Mouse (Mus musculus) E14TG2a.4 (cell line): ENCODE results near the gene Chic2.

Experiments used
- H3K27me3 ChIP-seq: 2 replicates; pipeline ENCODE4 v1.6.1; 2014; ENCODE audit warnings: low read length, control low read depth; ENCODE audit not compliant: insufficient read depth
- H3K36me3 ChIP-seq: 2 replicates; pipeline ENCODE4 v1.6.1; 2014; ENCODE audit warnings: low read length, control low read depth; ENCODE audit not compliant: insufficient read depth
- H3K4me1 ChIP-seq: replicated peaks from 2 replicates; pipeline ENCODE4 v1.6.1; 2014; ENCODE audit warnings: low read depth, low read length, control low read depth
- H3K4me3 ChIP-seq: replicated peaks from 2 replicates; pipeline ENCODE4 v1.5.1; 2014; ENCODE audit warnings: mild to moderate bottlenecking, low read length
- H3K9me3 ChIP-seq: 2 replicates; pipeline ENCODE4 v1.6.1; 2014; ENCODE audit warnings: low read length, control low read depth
- CTCF ChIP-seq: conservative IDR thresholded peaks from 2 replicates; pipeline ENCODE4 v1.5.1; 2014; ENCODE audit warnings: low read length
- NANOG ChIP-seq: IDR thresholded peaks from 2 replicates; pipeline ENCODE4 v1.6.1; 2014; ENCODE audit warnings: borderline replicate concordance, low read length, mixed read lengths
- POU5F1 ChIP-seq: IDR thresholded peaks from 2 replicates; pipeline ENCODE4 v1.6.1; 2014; ENCODE audit warnings: low read length, borderline replicate concordance

Chic2 gene

DNA sequence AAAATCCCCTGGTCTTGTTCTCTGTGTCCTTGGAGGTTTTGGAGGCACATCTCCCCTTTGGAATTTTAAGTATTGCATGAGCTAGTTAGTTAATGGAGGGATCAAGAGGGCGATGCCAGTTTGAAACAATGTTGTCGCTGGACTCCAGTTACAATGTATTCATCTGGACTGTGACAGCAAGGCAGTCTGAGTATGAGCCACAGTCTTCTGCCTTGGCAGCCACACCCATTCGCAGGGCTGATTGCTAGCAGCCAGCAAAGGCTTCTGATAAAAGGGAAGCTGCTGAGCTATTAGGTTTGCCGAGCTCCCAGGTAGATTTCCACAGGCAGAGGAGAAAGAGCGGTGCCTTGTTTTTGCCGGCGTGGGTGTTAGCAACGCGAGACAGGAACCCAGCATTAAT lies 84.3 kb downstream of the Chic2 start:
- Histone ChIP-seq H3K36me3 (no peaks in the 10 kb centered on the region), H3K4me3 (no peak overlapping the region), H3K4me1 (peaks cover 15% of the 10 kb centered on the region), H3K27me3 (peaks cover 81% of the 10 kb centered on the region), H3K9me3 (no peaks in the 10 kb centered on the region)
- no peak for TF ChIP-seq CTCF
- no peak for TF ChIP-seq POU5F1
- no peak for TF ChIP-seq NANOG

DNA sequence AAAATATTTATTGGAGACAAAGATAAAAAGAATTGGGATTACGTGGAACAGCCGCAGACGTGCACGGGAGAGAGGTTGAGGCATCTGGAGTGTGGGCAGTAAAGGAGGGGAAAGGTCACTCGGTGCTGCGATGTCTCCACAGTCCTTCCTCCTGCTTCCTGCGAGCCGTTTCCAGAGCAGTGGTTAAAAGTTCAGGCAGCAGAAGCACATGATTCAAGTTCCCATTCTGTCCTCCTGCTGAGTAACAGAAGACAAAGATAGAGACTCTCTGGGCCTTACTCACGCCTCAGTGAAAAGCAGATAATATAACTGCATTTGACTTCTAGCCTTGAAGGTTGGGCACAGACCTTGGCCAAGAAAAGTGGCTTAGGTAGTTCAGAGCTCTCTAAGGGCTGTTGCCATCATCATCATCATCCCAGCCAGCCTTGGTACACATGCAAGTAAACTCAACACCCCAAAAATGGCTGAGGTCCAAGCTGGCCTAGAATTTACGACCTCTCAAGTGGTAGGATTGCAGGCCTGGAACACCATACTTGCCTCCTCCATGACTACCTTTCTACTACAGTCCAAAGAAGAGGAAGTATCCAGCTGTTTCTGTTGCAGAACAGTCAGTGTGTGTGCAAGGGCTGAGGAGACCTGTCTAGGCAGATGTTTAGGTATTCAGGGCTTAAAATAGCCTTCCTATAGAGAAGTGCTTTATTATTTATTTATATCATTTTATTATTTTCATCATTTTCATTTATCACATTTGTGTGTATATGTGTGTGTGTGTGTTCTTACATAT lies 87.1 kb downstream of the Chic2 start:
- Histone ChIP-seq H3K36me3 (no peaks in the 10 kb centered on the region), H3K4me1 (peaks cover 32% of the 10 kb centered on the region), H3K9me3 (no peaks in the 10 kb centered on the region), H3K27me3 (peaks cover 80% of the 10 kb centered on the region), H3K4me3 (no peak overlapping the region)
- TF ChIP-seq POU5F1 (no peak), CTCF (no peak), NANOG (no peak)

DNA sequence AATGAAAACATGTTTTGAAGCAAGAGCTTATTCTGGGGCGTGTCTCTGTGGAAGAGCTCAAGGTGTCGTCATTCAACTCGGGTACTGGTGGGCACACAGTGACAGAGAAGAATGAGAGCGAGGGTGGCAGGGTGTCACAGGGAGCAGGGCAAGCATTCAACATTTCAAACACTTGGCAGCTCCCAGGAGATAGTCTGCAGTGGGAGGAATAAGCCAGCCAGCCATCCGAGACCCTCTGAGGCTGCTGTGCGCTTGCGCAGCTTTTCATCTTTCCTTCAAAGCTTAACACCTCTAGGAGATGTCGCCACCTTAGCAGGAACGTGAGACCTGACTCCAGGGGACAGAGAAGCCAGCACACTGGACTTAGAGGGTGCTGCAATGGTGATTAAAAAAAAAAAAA lies 88.2 kb downstream of the Chic2 start:
- Histone ChIP-seq H3K27me3 (peaks cover 82% of the 10 kb centered on the region), H3K4me1 (peaks cover 41% of the 10 kb centered on the region), H3K4me3 (no peak overlapping the region), H3K9me3 (no peaks in the 10 kb centered on the region), H3K36me3 (no peaks in the 10 kb centered on the region)
- TF ChIP-seq POU5F1 = no peak
- no peak for TF ChIP-seq NANOG
- TF ChIP-seq CTCF = no peak

DNA sequence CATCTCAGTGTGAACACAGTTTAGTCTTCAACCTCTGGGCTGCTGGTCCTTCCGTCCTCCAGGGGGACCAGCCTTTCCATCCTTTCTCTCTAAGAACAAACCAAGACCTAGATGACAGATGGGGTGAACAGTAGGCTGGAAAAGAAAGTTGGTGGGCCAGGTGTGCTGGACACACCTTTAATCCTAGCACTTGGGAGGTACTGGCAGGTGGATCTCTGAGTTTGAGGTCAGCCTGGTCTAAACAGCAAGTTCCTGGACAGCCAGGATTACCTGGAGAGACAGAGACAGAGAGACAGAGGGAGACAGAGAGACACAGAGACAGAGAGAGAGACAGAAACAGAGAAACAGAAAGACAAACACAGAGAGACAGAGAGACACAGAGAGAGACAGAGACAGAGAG lies 89.0 kb downstream of the Chic2 start:
- H3K4me1 ChIP-seq = peaks cover 36% of the 10 kb centered on the region
- H3K4me3 ChIP-seq = no peak overlapping the region
- H3K9me3 ChIP-seq = 0 out of 2 replicates have a peak, but pooled peaks cover 6% of the 10 kb centered on the region
- H3K27me3 ChIP-seq = peaks cover 85% of the 10 kb centered on the region
- no peaks in the 10 kb centered on the region for H3K36me3 ChIP-seq
- no peak for TF ChIP-seq NANOG
- TF ChIP-seq CTCF = no peak
- TF ChIP-seq POU5F1 = no peak

DNA sequence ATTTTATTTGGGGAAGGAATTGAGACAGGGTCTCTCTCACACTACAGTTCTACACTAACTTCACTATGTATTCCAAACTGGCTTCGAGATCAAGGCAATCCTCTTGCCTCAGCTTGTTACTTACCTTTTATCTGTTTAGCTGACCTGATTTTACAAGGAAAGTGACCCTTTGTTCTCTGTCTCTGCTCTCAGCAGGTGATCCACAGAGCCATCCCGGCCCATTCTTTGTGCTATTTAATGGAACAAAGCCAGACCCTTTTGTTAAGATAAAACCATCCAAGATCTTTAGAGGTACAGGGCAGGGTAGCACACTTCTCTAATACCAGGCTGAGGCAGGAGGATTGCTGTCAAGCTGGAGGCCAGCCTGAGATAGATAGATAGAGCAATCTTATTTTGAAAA lies 91.6 kb downstream of the Chic2 start:
- 0 out of 2 replicates have a peak, but pooled peaks have one; percentile 10 for TF ChIP-seq POU5F1
- TF ChIP-seq CTCF = no peak
- peak; percentile 100 for TF ChIP-seq NANOG
- Histone ChIP-seq H3K27me3 (peaks cover 85% of the 10 kb centered on the region), H3K4me1 (peaks cover 48% of the 10 kb centered on the region), H3K4me3 (0 out of 2 replicates have a peak overlapping the region, but pooled peaks have one; percentile 8), H3K36me3 (no peaks in the 10 kb centered on the region), H3K9me3 (0 out of 2 replicates have a peak, but pooled peaks cover 6% of the 10 kb centered on the region)

DNA sequence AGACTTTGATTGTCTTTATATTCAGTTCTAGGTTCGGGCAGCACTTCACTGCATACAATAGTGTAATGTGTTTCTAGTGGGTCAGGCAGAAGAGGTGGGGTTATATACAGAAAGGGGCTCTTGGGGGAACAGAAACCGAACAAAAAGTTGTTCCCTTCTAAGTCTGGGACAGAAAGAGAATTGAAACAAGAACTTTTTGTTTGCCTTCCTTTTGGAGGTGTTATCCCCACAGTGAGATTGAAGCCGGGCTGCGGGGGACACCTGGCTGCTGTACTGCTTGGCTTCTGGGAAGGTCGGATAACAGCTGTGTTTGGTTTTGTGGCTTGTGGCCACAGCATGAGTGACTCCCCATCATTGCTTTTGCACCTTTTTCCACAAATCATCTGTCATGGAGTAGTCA lies 93.2 kb downstream of the Chic2 start:
- Histone ChIP-seq H3K9me3 (0 out of 2 replicates have a peak, but pooled peaks cover 6% of the 10 kb centered on the region), H3K36me3 (no peaks in the 10 kb centered on the region), H3K4me3 (no peak overlapping the region), H3K27me3 (peaks cover 80% of the 10 kb centered on the region), H3K4me1 (peaks cover 54% of the 10 kb centered on the region)
- TF ChIP-seq CTCF = no peak
- TF ChIP-seq POU5F1 = no peak
- TF ChIP-seq NANOG = no peak

DNA sequence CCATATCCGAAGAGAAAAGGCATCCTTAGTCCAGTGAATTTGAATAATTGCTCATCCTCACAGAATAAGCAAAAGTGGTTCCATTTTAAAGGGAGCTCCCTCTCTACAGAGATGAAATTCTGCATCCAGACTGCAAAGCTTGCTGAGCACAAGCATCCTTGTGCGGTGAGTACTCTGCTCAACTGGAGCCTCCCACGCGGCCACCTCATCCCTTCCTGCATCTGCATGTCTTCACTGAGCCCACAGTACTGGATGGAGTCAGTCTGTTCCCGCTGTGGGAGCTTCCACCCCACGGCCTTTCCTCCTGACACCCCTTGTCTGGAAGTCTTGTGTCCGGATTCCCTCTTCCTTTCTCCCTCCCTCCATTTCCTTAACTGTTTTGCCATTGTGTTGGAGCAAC lies 95.3 kb downstream of the Chic2 start:
- H3K4me1 ChIP-seq = peaks cover 47% of the 10 kb centered on the region
- no peak overlapping the region for H3K4me3 ChIP-seq
- TF ChIP-seq NANOG (no peak), CTCF (no peak), POU5F1 (no peak)
- H3K9me3 ChIP-seq = 0 out of 2 replicates have a peak, but pooled peaks cover 6% of the 10 kb centered on the region
- H3K27me3 ChIP-seq = peaks cover 79% of the 10 kb centered on the region
- no peaks in the 10 kb centered on the region for H3K36me3 ChIP-seq

DNA sequence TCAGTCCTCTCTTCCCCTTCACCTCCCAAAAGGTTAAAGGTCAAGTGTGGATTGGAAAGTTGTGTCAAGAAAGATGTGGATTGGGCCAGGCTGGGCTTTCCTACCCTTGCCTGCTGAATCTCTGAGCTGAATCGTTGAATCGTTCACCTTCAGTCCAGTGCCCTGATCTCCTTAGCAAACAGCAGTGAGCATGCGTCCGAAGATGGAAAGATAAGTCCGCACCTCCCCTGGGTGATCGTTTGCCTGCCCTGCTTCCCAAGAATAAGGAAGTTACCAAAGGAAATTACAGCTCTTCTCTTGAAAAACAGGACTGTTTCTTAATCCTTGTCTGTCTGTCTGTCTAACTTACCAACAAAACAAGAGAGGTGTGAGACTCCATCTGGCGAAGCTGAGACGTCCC lies 96.1 kb downstream of the Chic2 start:
- no peak overlapping the region for H3K4me3 ChIP-seq
- H3K36me3 ChIP-seq = no peaks in the 10 kb centered on the region
- H3K27me3 ChIP-seq = peaks cover 79% of the 10 kb centered on the region
- TF ChIP-seq NANOG = no peak
- TF ChIP-seq POU5F1 = no peak
- TF ChIP-seq CTCF = no peak
- H3K9me3 ChIP-seq = 0 out of 2 replicates have a peak, but pooled peaks cover 6% of the 10 kb centered on the region
- H3K4me1 ChIP-seq = peaks cover 38% of the 10 kb centered on the region
